Mouse (Mus musculus): ENCODE results near the gene Npepl1.

DNA sequence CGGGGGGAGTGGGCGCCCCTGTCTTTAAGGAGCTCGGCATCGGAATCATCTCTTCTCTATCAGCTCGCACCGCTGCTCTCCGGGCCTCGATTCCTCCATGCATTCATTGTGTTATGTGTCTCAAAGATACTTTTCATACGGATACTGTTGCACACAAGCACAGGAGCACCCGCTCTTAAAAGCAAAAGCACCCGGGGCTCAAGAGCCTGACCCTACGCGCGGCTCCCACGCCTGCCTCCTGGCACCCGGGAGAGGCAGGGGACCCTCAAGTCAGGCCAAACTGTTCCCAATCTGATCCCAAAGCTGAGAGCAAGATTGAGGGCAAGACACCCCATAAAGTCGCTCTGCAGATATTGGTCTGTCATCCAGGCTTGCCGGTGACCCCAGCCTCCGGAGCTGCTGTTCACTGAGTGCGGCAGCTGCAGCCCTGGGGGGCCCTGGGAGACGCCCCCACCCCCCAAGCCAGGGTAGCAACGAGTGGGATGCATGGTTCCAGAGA, 35.0 kb upstream of the Npepl1 start:
- TF ChIP-seq CTCF (IDR thresholded peaks at IDR 0.05; ENCODE audit: extremely low read depth, insufficient read length, insufficient replicate concordance, low read depth, low read length) (no peak), POLR2A (IDR thresholded peaks at IDR 0.05; ENCODE audit: low read depth, low read length) (no peak)
